Mouse (Mus musculus) CH12.LX (cell line): ENCODE measurements around the gene Myo10.

Experiments used
- BHLHE40 ChIP-seq: IDR thresholded peaks from 2 replicates; pipeline ENCODE4 v1.6.1; 2011; ENCODE audit warnings: mild to moderate bottlenecking, low read depth, low read length, improper control_type of control experiment
- CTCF ChIP-seq, 2 experiments: IDR thresholded peaks in 1 of 2; conservative IDR thresholded peaks in 1 of 2; 2 replicates each; pipeline ENCODE4 v1.5.1; 2011 to 2012; ENCODE audit warnings: low read depth in 2 of 2, low read length in 2 of 2, improper control_type of control experiment in 1 of 2, inconsistent platforms in 1 of 2, mild to moderate bottlenecking in 1 of 2, moderate library complexity in 1 of 2
- EP300 ChIP-seq: IDR thresholded peaks from 2 replicates; pipeline ENCODE4 v1.6.1; 2011; ENCODE audit warnings: low read length, improper control_type of control experiment
- HCFC1 ChIP-seq: IDR thresholded peaks from 2 replicates; pipeline ENCODE4 v1.6.1; 2012; ENCODE audit warnings: low read depth, mild to moderate bottlenecking, inconsistent platforms, low read length, improper control_type of control experiment
- MAX ChIP-seq: IDR thresholded peaks from 2 replicates; pipeline ENCODE4 v1.6.1; 2011; ENCODE audit warnings: low read length, improper control_type of control experiment
- MYC ChIP-seq: IDR thresholded peaks from 2 replicates; pipeline ENCODE4 v1.6.1; 2011; ENCODE audit warnings: low read depth, mild to moderate bottlenecking, improper control_type of control experiment, low read length
- POLR2A ChIP-seq: IDR thresholded peaks from 2 replicates; pipeline ENCODE4 v1.6.1; 2011; ENCODE audit warnings: low read depth, mild to moderate bottlenecking, improper control_type of control experiment, low read length
- TBP ChIP-seq: conservative IDR thresholded peaks from 2 replicates; pipeline ENCODE4 v1.6.1; 2011; ENCODE audit warnings: low read depth, low read length, improper control_type of control experiment
- USF2 ChIP-seq: conservative IDR thresholded peaks from 2 replicates; pipeline ENCODE4 v1.6.1; 2011; ENCODE audit warnings: low read depth, low read length, improper control_type of control experiment

DNA sequence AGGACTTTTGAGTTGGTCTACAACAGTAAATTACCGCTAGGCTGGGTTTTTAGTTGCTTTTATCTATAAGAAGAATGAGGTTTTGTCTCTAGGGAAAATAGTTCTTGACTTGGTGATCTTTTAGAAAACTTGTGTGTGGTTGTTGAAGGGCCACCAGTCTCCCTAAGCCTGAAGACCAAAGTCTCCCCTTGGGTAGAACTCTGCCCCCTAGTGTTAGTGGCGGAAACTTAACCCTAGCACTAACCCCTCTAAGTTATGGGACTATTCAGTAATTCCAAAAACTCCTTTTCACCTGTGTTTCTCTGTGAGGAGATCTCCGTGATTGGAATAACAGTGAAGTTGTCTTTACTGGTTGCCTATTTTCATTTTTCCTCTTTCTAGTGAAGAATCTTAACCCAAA, 1.9 kb downstream of the Myo10 start:
- no peak for TF ChIP-seq USF2
- no peak for TF ChIP-seq BHLHE40
- TF ChIP-seq CTCF (conservative IDR thresholded peaks at IDR 0.05 in 1 of 2, IDR thresholded peaks at IDR 0.05 in 1 of 2; ENCODE audit: low read depth in 2 of 2, low read length in 2 of 2) = peak; percentile 51 to 72
- no peak for TF ChIP-seq MAX
- no peak for TF ChIP-seq EP300
- TF ChIP-seq MYC = no peak
- no peak for TF ChIP-seq TBP
- TF ChIP-seq POLR2A = no peak
- TF ChIP-seq HCFC1 = no peak
